Mouse (Mus musculus): ENCODE results near the gene Clec2g. TPM values are rescaled to one million over a fixed set of nuclear protein-coding genes. Genes with fewer than 3 reads are reported as not detected.
"Not testable (repeated sequence)": the region's sequence is repeated elsewhere in the genome, so short reads cannot be mapped to it uniquely, and the experiment has no call there.

Clec2g gene
- polyA plus RNA-seq, 1 experiment = 0.35 TPM

GRCm38 (mm10) chr6:128961110-128961509 lies 26.9 kb downstream of the Clec2g start:
- no peak overlapping the region for H3K4me3 ChIP-seq (ENCODE audit: extremely low read depth, insufficient read depth, insufficient read length)
- H3K4me1 ChIP-seq (ENCODE audit: control insufficient read depth, insufficient read depth, insufficient read length) = peaks cover 4% of the 10 kb centered on the region
- no peak for DNase-seq (ENCODE audit: low read depth in 1 of 2, low spot score in 2 of 2)
- 94% methylated on average over 1 of the region's 1 CpGs for WGBS
- no peaks in the 10 kb centered on the region for H3K27me3 ChIP-seq (ENCODE audit: control insufficient read depth, insufficient read depth, low read length)
- no peak for TF ChIP-seq POLR2A (IDR thresholded peaks at IDR 0.05; ENCODE audit: low read depth, low read length)
- no peak for TF ChIP-seq CTCF (IDR thresholded peaks at IDR 0.05; ENCODE audit: extremely low read depth, insufficient read depth, insufficient read length, insufficient replicate concordance)
- no peak overlapping the region for H3K27ac ChIP-seq (ENCODE audit: insufficient read depth, low read length)
- peaks cover 4% of the 10 kb centered on the region for H3K36me3 ChIP-seq (ENCODE audit: control insufficient read depth, insufficient read depth, low read length)

GRCm38 (mm10) chr6:128962108-128962507 lies 27.9 kb downstream of the Clec2g start:
- not testable (repeated sequence) for H3K27me3 ChIP-seq (ENCODE audit: control insufficient read depth, insufficient read depth, low read length); H3K4me1 ChIP-seq (ENCODE audit: control insufficient read depth, insufficient read depth, insufficient read length); DNase-seq (ENCODE audit: low read depth in 1 of 2, low spot score in 2 of 2); H3K36me3 ChIP-seq (ENCODE audit: control insufficient read depth, insufficient read depth, low read length); H3K27ac ChIP-seq (ENCODE audit: insufficient read depth, low read length); H3K4me3 ChIP-seq (ENCODE audit: extremely low read depth, insufficient read depth, insufficient read length)
- WGBS = 25% methylated on average over 2 of the region's 2 CpGs

- TF ChIP-seq POLR2A (IDR thresholded peaks at IDR 0.05; ENCODE audit: low read depth, low read length) = no peak
- TF ChIP-seq CTCF (IDR thresholded peaks at IDR 0.05; ENCODE audit: extremely low read depth, insufficient read depth, insufficient read length, insufficient replicate concordance) = no peak
- DNase-seq (ENCODE audit: low read depth in 1 of 2, low spot score in 2 of 2) = no peak
- Histone ChIP-seq H3K27ac (ENCODE audit: insufficient read depth, low read length) (no peak overlapping the region), H3K36me3 (ENCODE audit: control insufficient read depth, insufficient read depth, low read length) (peaks cover 7% of the 10 kb centered on the region), H3K27me3 (ENCODE audit: control insufficient read depth, insufficient read depth, low read length) (no peaks in the 10 kb centered on the region), H3K4me3 (ENCODE audit: extremely low read depth, insufficient read depth, insufficient read length) (no peak overlapping the region), H3K4me1 (ENCODE audit: control insufficient read depth, insufficient read depth, insufficient read length) (peaks cover 6% of the 10 kb centered on the region)
Measured at GRCm38 (mm10) chr6:128964519-128964918, 30.3 kb downstream of the Clec2g start.

- peaks cover 16% of the 10 kb centered on the region for H3K36me3 ChIP-seq (ENCODE audit: control insufficient read depth, insufficient read depth, low read length)
- no peaks in the 10 kb centered on the region for H3K27me3 ChIP-seq (ENCODE audit: control insufficient read depth, insufficient read depth, low read length)
- H3K4me3 ChIP-seq (ENCODE audit: extremely low read depth, insufficient read depth, insufficient read length) = no peak overlapping the region
- H3K27ac ChIP-seq (ENCODE audit: insufficient read depth, low read length) = no peak overlapping the region
- peak in 1 of 2 experiments; percentile 29 for DNase-seq (ENCODE audit: low read depth in 1 of 2, low spot score in 2 of 2)
- peaks cover 9% of the 10 kb centered on the region for H3K4me1 ChIP-seq (ENCODE audit: control insufficient read depth, insufficient read depth, insufficient read length)
- TF ChIP-seq POLR2A (IDR thresholded peaks at IDR 0.05; ENCODE audit: low read depth, low read length) = no peak
- TF ChIP-seq CTCF (IDR thresholded peaks at IDR 0.05; ENCODE audit: extremely low read depth, insufficient read depth, insufficient read length, insufficient replicate concordance) = no peak
Measured at GRCm38 (mm10) chr6:128968463-128968862, 34.3 kb downstream of the Clec2g start.

- peaks cover 9% of the 10 kb centered on the region; the same call in 1 of the 2 replicates for H3K4me1 ChIP-seq (ENCODE audit: control insufficient read depth, insufficient read depth, insufficient read length)
- no peaks in the 10 kb centered on the region for H3K27me3 ChIP-seq (ENCODE audit: control insufficient read depth, insufficient read depth, low read length)
- DNase-seq (ENCODE audit: low read depth in 1 of 2, low spot score in 2 of 2) = no peak
- TF ChIP-seq POLR2A (IDR thresholded peaks at IDR 0.05; ENCODE audit: low read depth, low read length) = no peak
- TF ChIP-seq CTCF (IDR thresholded peaks at IDR 0.05; ENCODE audit: extremely low read depth, insufficient read depth, insufficient read length, insufficient replicate concordance) = no peak
- H3K36me3 ChIP-seq (ENCODE audit: control insufficient read depth, insufficient read depth, low read length) = peaks cover 16% of the 10 kb centered on the region
- 97% methylated on average over 1 of the region's 1 CpGs for WGBS
- H3K4me3 ChIP-seq (ENCODE audit: extremely low read depth, insufficient read depth, insufficient read length) = no peak overlapping the region
- no peak overlapping the region for H3K27ac ChIP-seq (ENCODE audit: insufficient read depth, low read length)
Measured at GRCm38 (mm10) chr6:128969741-128970140, 35.6 kb downstream of the Clec2g start.

- H3K36me3 ChIP-seq (ENCODE audit: control insufficient read depth, insufficient read depth, low read length) = peaks cover 16% of the 10 kb centered on the region
- DNase-seq (ENCODE audit: low read depth in 1 of 2, low spot score in 2 of 2); H3K4me3 ChIP-seq (ENCODE audit: extremely low read depth, insufficient read depth, insufficient read length); H3K4me1 ChIP-seq (ENCODE audit: control insufficient read depth, insufficient read depth, insufficient read length); H3K27me3 ChIP-seq (ENCODE audit: control insufficient read depth, insufficient read depth, low read length); H3K27ac ChIP-seq (ENCODE audit: insufficient read depth, low read length): not testable (repeated sequence)
- 94% methylated on average over 20 of the region's 20 CpGs for WGBS
Measured at GRCm38 (mm10) chr6:128970508-128971393, 36.6 kb downstream of the Clec2g start.

- no peak overlapping the region for H3K27ac ChIP-seq (ENCODE audit: insufficient read depth, low read length)
- no peak overlapping the region for H3K4me3 ChIP-seq (ENCODE audit: extremely low read depth, insufficient read depth, insufficient read length)
- no peaks in the 10 kb centered on the region for H3K27me3 ChIP-seq (ENCODE audit: control insufficient read depth, insufficient read depth, low read length)
- peaks cover 16% of the 10 kb centered on the region for H3K36me3 ChIP-seq (ENCODE audit: control insufficient read depth, insufficient read depth, low read length)
- DNase-seq (ENCODE audit: low read depth in 1 of 2, low spot score in 2 of 2) = no peak
- no peak for TF ChIP-seq POLR2A (IDR thresholded peaks at IDR 0.05; ENCODE audit: low read depth, low read length)
- peaks cover 11% of the 10 kb centered on the region; the same call in 1 of the 2 replicates for H3K4me1 ChIP-seq (ENCODE audit: control insufficient read depth, insufficient read depth, insufficient read length)
- WGBS = 81% methylated on average over 1 of the region's 1 CpGs
Measured at GRCm38 (mm10) chr6:128971394-128972039, 37.3 kb downstream of the Clec2g start.

Data from spleen, adult 2 months (tissue).